Mouse (Mus musculus) retina, postnatal 7 days (tissue): ENCODE measurements around the gene Hmgcs1.
A peak's percentile ranks its signal among the peaks of the same experiment; 100 is the strongest.
"Not testable (repeated sequence)": the region's sequence is repeated elsewhere in the genome, so short reads cannot be mapped to it uniquely, and the experiment has no call there.

Experiments
- DNase-seq: peaks from one replicate; pipeline ENCODE4 v3.0.0-alpha.2; 2012; ENCODE audit warnings: low read depth, low spot score

Hmgcs1 gene

GRCm38 (mm10) chr13:119690039-119690728 lies at the start of gene Hmgcs1:
Gene Hmgcs1 (plus strand): TSS chr13:119690379.
- peak; percentile 100 for DNase-seq

- no peak for DNase-seq
These were observed 49.7 kb upstream of the Hmgcs1 start for GRCm38 (mm10) chr13:119640504-119640903.

- DNase-seq, result no peak
These were observed 49.0 kb upstream of the Hmgcs1 start for GRCm38 (mm10) chr13:119641145-119641544.

- DNase-seq, result no peak
These were observed 45.4 kb upstream of the Hmgcs1 start for GRCm38 (mm10) chr13:119644769-119645168.

- no peak for DNase-seq
These were observed 43.7 kb upstream of the Hmgcs1 start for GRCm38 (mm10) chr13:119646511-119646910.

- DNase-seq, result no peak
These were observed 41.1 kb upstream of the Hmgcs1 start for GRCm38 (mm10) chr13:119648891-119649698.

- no peak for DNase-seq
These were observed 40.5 kb upstream of the Hmgcs1 start for GRCm38 (mm10) chr13:119649699-119650046.

GRCm38 (mm10) chr13:119654734-119655133 lies 35.4 kb upstream of the Hmgcs1 start:
- no peak for DNase-seq

- DNase-seq, result no peak
These were observed 33.9 kb upstream of the Hmgcs1 start for GRCm38 (mm10) chr13:119656246-119656645.

- DNase-seq, result no peak
These were observed 33.2 kb upstream of the Hmgcs1 start for GRCm38 (mm10) chr13:119656846-119657416.

GRCm38 (mm10) chr13:119661420-119661819 lies 28.8 kb upstream of the Hmgcs1 start:
- not testable (repeated sequence) for DNase-seq

GRCm38 (mm10) chr13:119678794-119679193 lies 11.4 kb upstream of the Hmgcs1 start:
- DNase-seq, result no peak

GRCm38 (mm10) chr13:119679721-119680120 lies 10.5 kb upstream of the Hmgcs1 start:
- DNase-seq, result no peak

- no peak for DNase-seq
These were observed 9.0 kb upstream of the Hmgcs1 start for GRCm38 (mm10) chr13:119681161-119681560.

- DNase-seq, result no peak
These were observed 5.6 kb upstream of the Hmgcs1 start for GRCm38 (mm10) chr13:119684416-119685177.

- DNase-seq, result no peak
These were observed 505 bp upstream of the Hmgcs1 start for GRCm38 (mm10) chr13:119689709-119690038.

GRCm38 (mm10) chr13:119690876-119691620 lies 869 bp downstream of the Hmgcs1 start:
- DNase-seq, result peak; percentile 2

GRCm38 (mm10) chr13:119691958-119692357 lies 1.8 kb downstream of the Hmgcs1 start:
- not testable (repeated sequence) for DNase-seq

- no peak for DNase-seq
These were observed 5.5 kb downstream of the Hmgcs1 start for GRCm38 (mm10) chr13:119695676-119696075.

- DNase-seq, result no peak
These were observed 6.3 kb downstream of the Hmgcs1 start for GRCm38 (mm10) chr13:119696496-119696895.

GRCm38 (mm10) chr13:119698436-119698835 lies 8.3 kb downstream of the Hmgcs1 start:
- no peak for DNase-seq
